ENCODE assay signal across 9 mouse cellular contexts in the genomic region with DNA sequence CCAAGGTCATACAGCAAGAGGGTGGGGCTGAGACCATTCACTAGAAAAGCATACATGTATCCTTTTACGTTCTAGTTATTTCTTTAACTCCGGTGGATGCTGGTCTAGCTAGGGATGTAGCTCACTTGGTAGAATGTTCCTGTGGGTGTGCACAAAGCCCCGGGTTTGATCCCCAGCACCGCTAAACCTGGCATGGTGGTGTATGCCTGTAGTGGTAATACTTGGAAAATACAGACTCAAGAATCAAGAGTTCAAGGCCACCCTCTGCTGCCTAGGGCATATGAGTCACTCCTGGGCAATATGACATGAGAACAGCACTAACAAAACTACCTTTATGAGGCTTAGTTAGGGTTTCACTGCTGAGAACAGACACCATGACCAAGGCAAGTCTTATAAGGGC. TPM values are rescaled to one million over a fixed set of nuclear protein-coding genes. Genes with fewer than 3 reads are reported as not detected.
DNase-seq lines count a peak whose midpoint lies in the region; ATAC-seq and TF ChIP-seq lines count a peak whose summit lies in the region.
"Had no signal": no experiment of that assay in that cellular context is flagged by ENCODE, and none has a peak within 500 bp of the region (broad histone marks: within the 10 kb centered on the region; RNA-seq: fewer than 3 reads in every experiment).

No protein-coding gene starts in this region.

- TF ChIP-seq CTCF in lung, adult 2 months (IDR thresholded peaks at IDR 0.05; ENCODE audit: insufficient read depth, low read length), result no peak

- no peaks in the 10 kb centered on the region for H3K27me3 ChIP-seq in heart, embryonic 10.5 days (ENCODE audit: insufficient read depth, poor library complexity, severe bottlenecking)
- H3K27me3 ChIP-seq in lung, embryonic 15.5 days, result no peaks in the 10 kb centered on the region
- no peaks in the 10 kb centered on the region for H3K27me3 ChIP-seq in limb, embryonic 12.5 days
- no peaks in the 10 kb centered on the region for H3K27me3 ChIP-seq in stomach, embryonic 14.5 days (ENCODE audit: control insufficient read depth, insufficient read depth, low read length)

- no peaks in the 10 kb centered on the region for H3K36me3 ChIP-seq in heart, embryonic 10.5 days
- no peaks in the 10 kb centered on the region for H3K36me3 ChIP-seq in lung, embryonic 15.5 days
- H3K36me3 ChIP-seq in limb, embryonic 12.5 days, result 0 out of 2 replicates have a peak, but pooled peaks cover 4% of the 10 kb centered on the region
- no peaks in the 10 kb centered on the region for H3K36me3 ChIP-seq in stomach, embryonic 14.5 days (ENCODE audit: control insufficient read depth, insufficient read depth, low read length)

- H3K4me3 ChIP-seq in heart, embryonic 10.5 days, result no peak overlapping the region
- H3K4me3 ChIP-seq in lung, embryonic 15.5 days, result no peak overlapping the region
- H3K4me3 ChIP-seq in lung, adult 2 months (replicated peaks; ENCODE audit: extremely low read depth, low read depth, low read length), result no peak overlapping the region
- H3K4me3 ChIP-seq in limb, embryonic 12.5 days (replicated peaks), result no peak overlapping the region
- no peak overlapping the region for H3K4me3 ChIP-seq in stomach, embryonic 14.5 days (ENCODE audit: low read depth, low read length)

- peak overlapping the region; percentile 83 for H3K27ac ChIP-seq in heart, embryonic 10.5 days
- peak overlapping the region; percentile 81 for H3K27ac ChIP-seq in lung, embryonic 15.5 days
- H3K27ac ChIP-seq in limb, embryonic 12.5 days, result peak overlapping the region; percentile 64; the same call in 1 of the 2 replicates
- H3K27ac ChIP-seq in stomach, embryonic 14.5 days (ENCODE audit: low read length), result peak overlapping the region; percentile 52; the same call in 1 of the 2 replicates

- TF ChIP-seq POLR2A in lung, adult 2 months (IDR thresholded peaks at IDR 0.05; ENCODE audit: borderline replicate concordance, extremely low read depth, low read depth, low read length), result no peak

- no peak for DNase-seq in heart, embryonic 10.5 days (ENCODE audit: low spot score)
- DNase-seq in heart, adult 18-20 months, result no peak
- no peak for DNase-seq in lung, adult 2 months
- DNase-seq in Muller cell, postnatal 12 days (ENCODE audit: inconsistent ontology term), result no peak
- DNase-seq in ovary, postnatal 10 days (ENCODE audit: low spot score), result no peak
- DNase-seq: thymus, adult 2 months had no signal

- no peak overlapping the region; the same call in 1 of the 2 replicates for H3K4me2 ChIP-seq in lung, embryonic 15.5 days
- H3K4me2 ChIP-seq in limb, embryonic 12.5 days, result no peak overlapping the region
- no peak overlapping the region for H3K4me2 ChIP-seq in stomach, embryonic 14.5 days (replicated peaks; ENCODE audit: low read depth, low read length)

- peaks cover 49% of the 10 kb centered on the region for H3K4me1 ChIP-seq in heart, embryonic 10.5 days
- peaks cover 29% of the 10 kb centered on the region for H3K4me1 ChIP-seq in lung, embryonic 15.5 days
- peaks cover 24% of the 10 kb centered on the region for H3K4me1 ChIP-seq in lung, adult 2 months (ENCODE audit: control insufficient read depth, insufficient read depth, low read length)
- peaks cover 45% of the 10 kb centered on the region for H3K4me1 ChIP-seq in limb, embryonic 12.5 days (replicated peaks)
- peaks cover 24% of the 10 kb centered on the region for H3K4me1 ChIP-seq in stomach, embryonic 14.5 days (ENCODE audit: control insufficient read depth, insufficient read depth, low read length)

- 91% methylated on average over 4 of the region's 4 CpGs for WGBS in heart, embryonic 10.5 days
- 76% methylated on average over 4 of the region's 4 CpGs for WGBS in lung, embryonic 15.5 days
- WGBS in lung, adult 2 months, result 63% methylated on average over 4 of the region's 4 CpGs
- 85% methylated on average over 4 of the region's 4 CpGs for WGBS in limb, embryonic 12.5 days
- WGBS in stomach, embryonic 14.5 days, result 84% methylated on average over 4 of the region's 4 CpGs

- H3K9ac ChIP-seq in lung, embryonic 15.5 days, result no peak overlapping the region
- no peak overlapping the region for H3K9ac ChIP-seq in limb, embryonic 12.5 days (replicated peaks)
- H3K9ac ChIP-seq in stomach, embryonic 14.5 days (replicated peaks; ENCODE audit: low read depth, low read length), result no peak overlapping the region

- ATAC-seq in lung, embryonic 15.5 days (ENCODE audit: borderline replicate concordance, extremely low read depth, low FRiP score, low TSS enrichment), result no peak
- no peak for ATAC-seq in limb, embryonic 12.5 days (ENCODE audit: insufficient number of reproducible peaks, insufficient read depth, low FRiP score, low TSS enrichment, low read depth)
- no peak for ATAC-seq in stomach, embryonic 14.5 days (ENCODE audit: insufficient number of reproducible peaks, insufficient read depth, low FRiP score, low read depth)

- no peaks in the 10 kb centered on the region for H3K9me3 ChIP-seq in heart, embryonic 10.5 days
- H3K9me3 ChIP-seq in lung, embryonic 15.5 days, result no peaks in the 10 kb centered on the region
- H3K9me3 ChIP-seq in limb, embryonic 12.5 days, result no peaks in the 10 kb centered on the region
- H3K9me3 ChIP-seq in stomach, embryonic 14.5 days (ENCODE audit: control insufficient read depth, low read depth, low read length), result no peaks in the 10 kb centered on the region

RNA-seq across cellular contexts. Expression of a gene that starts 59.8 kb away (rescaled TPM):
- 10.5 and 14.0 TPM in 2 replicates for polyA plus RNA-seq in heart, embryonic 10.5 days (2016; fragmentation: Nextera tagmentation; extraction: Ambion mirVana)
- 10 to 100 TPM; 32.8 to 39.8 TPM for total RNA-seq in heart, adult 18-20 months (2021)
- polyA plus RNA-seq in lung, embryonic 15.5 days (2015; fragmentation: Nextera tagmentation; extraction: Ambion mirVana), result 7.9 and 8.2 TPM in 2 replicates
- 11.3 and 21.1 TPM in 2 replicates for polyA plus RNA-seq in lung, adult 2 months (2012; rRNA removed)
- 11.3 and 11.6 TPM in 2 replicates for polyA plus RNA-seq in limb, embryonic 12.5 days (2016; fragmentation: Nextera tagmentation; extraction: Ambion mirVana)
- polyA plus RNA-seq in stomach, embryonic 14.5 days (2014; fragmentation: Nextera tagmentation; extraction: Ambion mirVana), result 5.3 and 6.9 TPM in 2 replicates

RNA-seq across cellular contexts. Expression of a gene that starts 59.9 kb away (rescaled TPM):
- 0.06 and 0.11 TPM in 2 replicates for polyA plus RNA-seq in heart, embryonic 10.5 days (2016; fragmentation: Nextera tagmentation; extraction: Ambion mirVana)
- total RNA-seq in heart, adult 18-20 months (2021), result under 1 TPM in 1 of 2 experiments, not detected in 1; 0.08 TPM
- polyA plus RNA-seq in lung, embryonic 15.5 days (2015; fragmentation: Nextera tagmentation; extraction: Ambion mirVana), result 0.06 TPM in 1 of 2 replicates, not detected in the other
- polyA plus RNA-seq in lung, adult 2 months (2012; rRNA removed), result 0.07 and 0.11 TPM in 2 replicates
- 0.09 and 0.12 TPM in 2 replicates for polyA plus RNA-seq in limb, embryonic 12.5 days (2016; fragmentation: Nextera tagmentation; extraction: Ambion mirVana)
- polyA plus RNA-seq in stomach, embryonic 14.5 days (2014; fragmentation: Nextera tagmentation; extraction: Ambion mirVana), result not detected in 2 replicates
